Mouse (Mus musculus): ENCODE data around the gene Egf.
A peak's percentile ranks its signal among the peaks of the same experiment; 100 is the strongest.

Egf gene

DNA sequence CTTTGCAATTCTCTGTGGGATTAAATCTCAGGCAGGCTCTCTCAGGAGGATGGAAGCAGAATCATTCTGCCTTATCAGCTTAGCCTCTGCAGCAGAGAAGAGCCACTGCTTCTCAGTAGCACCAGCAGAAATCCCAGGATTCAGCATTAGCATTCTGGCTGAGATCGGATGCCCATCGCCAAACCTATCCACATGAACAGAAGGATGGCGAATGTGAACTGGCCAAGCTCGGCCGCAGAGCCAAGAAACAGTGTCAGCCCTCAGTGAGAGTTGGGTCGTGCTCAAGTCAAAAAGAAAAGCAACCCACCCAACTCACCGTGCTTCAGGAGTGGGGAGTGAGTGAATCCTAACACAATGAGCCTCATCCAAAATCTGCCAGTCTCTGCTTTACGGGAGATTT, 103.4 kb downstream of the Egf start:
- DNase-seq (ENCODE audit: low read depth, low spot score), result no peak

- DNase-seq (ENCODE audit: low read depth, low spot score), result no peak
Observed at GRCm38 (mm10) chr3:129650931-129651330, 104.2 kb downstream of the Egf start.

GRCm38 (mm10) chr3:129650293-129650612, 104.9 kb downstream of the Egf start:
- DNase-seq (ENCODE audit: low read depth, low spot score), result no peak

DNA sequence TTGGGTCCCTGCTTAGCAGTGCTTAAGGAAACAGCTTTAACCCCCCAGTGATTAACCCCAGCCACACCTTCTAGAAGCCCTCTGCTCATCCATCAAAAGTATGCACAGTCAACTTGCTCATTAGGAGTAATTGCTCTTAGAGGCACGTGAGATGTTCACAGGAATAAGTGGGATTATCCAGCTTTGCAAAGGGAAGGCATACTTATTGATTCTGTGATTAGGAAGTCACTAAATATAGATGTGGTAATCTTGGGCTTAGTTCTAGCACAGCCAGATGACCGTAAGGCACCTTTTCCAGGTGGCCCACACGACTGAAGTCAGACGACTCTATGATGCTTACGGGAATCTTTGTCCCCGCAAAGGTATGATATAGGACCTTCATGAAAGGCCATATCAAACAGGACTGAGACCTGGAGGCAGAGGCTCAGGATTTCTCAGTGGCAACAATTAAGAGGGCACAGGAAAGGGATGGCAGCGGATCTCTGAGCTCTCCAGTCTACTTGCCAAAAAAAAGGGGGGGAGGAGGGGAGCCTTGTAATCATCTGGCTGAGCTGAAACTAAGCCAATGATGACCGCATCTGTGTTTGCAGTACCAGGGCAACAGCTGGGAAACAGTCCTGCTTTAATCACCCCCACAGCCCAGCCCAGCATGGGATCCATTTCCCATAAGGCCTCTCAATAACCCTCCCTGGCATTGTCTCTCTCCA, 105.4 kb downstream of the Egf start:
- no peak for DNase-seq (ENCODE audit: low read depth, low spot score)

- DNase-seq (ENCODE audit: low read depth, low spot score), result no peak
Observed at GRCm38 (mm10) chr3:129648598-129648997, 106.5 kb downstream of the Egf start.

- no peak for DNase-seq (ENCODE audit: low read depth, low spot score)
Observed at GRCm38 (mm10) chr3:129647312-129647711, 107.8 kb downstream of the Egf start.

DNA sequence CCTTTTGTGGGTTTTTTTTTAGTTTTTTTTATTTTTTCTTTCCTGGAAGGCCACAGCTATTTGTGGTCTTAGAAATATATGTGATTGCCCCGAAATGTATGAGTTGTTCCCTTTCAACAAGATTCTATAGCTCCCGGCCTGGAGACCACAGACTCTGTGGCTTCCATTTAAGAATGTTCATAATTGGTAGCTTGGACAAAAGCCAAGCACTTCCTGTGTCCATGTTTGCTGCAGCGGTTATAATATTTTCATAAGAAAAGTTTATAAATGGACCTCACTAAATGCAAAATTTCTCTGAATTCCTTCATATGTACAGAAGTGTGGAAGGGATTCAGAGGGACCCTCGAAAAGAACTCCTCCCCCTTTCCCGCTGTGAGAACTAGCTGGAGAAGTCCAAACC, 108.3 kb downstream of the Egf start:
- DNase-seq (ENCODE audit: low read depth, low spot score), result no peak

GRCm38 (mm10) chr3:129645409-129645808, 109.7 kb downstream of the Egf start:
- no peak for DNase-seq (ENCODE audit: low read depth, low spot score)

DNA sequence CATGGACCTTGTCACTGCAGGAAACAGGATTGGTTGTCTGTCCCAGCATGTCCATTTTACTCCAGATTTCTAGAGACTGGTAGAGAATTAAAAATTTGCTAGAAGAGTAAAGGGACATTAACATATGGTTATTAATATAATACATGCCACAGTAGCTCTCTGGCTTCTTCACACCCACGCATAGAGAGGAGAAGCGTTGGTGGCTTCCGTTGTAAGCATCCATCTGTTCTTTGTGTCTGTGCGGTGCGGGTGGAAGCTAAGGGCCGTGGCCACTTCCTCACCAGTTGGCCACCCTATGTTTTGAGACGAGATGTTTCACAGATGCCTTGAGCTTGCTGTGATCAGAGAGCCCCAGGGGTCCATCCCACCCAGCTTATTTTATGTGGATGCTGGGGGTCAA, 113.5 kb downstream of the Egf start:
- DNase-seq (ENCODE audit: low read depth, low spot score), result no peak

DNA sequence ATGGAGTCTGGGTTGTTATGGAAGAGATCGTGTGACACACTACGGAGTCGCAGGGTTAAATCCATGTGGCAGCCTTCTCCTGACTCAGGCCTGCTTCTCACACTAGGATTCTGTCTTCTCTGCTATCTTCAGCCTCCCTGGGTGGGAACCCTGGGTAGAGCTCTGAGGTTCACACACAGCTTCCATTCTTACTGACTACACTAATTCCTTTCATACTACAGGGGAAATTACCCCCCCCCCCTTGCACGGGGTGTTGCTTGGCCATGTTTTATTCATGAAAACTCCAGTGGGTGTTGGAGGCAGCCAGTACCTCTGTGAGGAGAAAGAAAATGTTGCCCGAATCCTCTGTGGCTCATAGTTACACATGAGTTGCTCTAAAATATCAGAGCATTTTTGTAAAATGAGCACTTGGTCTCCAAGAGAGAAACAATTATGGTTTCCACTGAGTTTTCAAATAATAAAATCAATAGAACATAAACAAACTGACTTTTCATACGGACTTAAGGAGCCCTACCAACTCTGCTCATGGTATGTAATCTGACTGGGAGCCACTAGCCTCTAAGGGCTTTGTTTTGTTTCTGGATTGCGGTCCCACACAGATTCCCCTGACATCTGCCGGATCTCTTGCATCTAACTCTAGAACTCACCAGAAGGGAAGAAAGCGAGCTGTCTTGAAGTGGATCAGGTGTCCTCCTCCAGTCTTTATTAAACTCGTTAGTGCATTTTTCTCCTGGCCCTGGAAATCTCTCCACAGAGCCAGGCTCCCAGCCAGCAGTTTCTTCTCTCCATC, 114.7 kb downstream of the Egf start:
- no peak for DNase-seq (ENCODE audit: low read depth, low spot score)

DNA sequence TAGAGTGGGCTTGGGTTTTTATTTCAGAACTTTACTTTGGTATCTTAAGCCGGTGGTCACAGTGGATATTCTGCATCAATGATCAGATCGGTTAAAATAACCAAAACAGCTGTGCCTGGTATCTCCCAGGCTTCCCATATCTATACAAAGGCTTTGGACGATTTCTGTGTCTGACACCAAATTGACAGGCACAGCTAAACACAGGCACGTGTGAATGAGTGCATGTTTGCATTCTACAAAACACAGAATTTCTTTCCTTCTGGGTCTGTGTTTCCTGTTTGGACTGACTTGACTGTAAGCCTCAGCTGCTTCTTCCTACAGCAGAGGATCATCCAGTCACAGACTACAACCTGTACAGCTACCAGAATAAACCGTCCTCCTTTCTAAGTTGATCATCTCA, 115.4 kb downstream of the Egf start:
- no peak for DNase-seq (ENCODE audit: low read depth, low spot score)

DNA sequence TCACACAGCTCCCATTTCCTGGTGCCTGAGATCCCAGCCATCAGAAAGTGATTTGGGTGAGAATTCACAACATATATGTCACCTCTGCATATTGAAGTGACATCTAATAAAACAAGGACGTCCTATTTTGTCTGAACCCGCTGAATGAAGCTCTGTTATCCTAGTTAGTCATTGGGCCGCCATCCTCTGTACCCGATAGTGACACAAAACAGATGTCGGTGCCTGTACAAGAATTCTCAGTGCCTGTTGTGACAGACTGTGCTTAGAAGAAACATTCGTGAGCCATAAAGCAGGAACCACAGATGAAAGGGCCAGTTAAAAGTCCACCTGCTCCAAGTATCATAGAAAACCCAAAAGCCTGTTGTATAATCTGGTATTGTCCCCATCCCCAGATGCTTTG, 117.7 kb downstream of the Egf start:
- no peak for DNase-seq (ENCODE audit: low read depth, low spot score)

DNA sequence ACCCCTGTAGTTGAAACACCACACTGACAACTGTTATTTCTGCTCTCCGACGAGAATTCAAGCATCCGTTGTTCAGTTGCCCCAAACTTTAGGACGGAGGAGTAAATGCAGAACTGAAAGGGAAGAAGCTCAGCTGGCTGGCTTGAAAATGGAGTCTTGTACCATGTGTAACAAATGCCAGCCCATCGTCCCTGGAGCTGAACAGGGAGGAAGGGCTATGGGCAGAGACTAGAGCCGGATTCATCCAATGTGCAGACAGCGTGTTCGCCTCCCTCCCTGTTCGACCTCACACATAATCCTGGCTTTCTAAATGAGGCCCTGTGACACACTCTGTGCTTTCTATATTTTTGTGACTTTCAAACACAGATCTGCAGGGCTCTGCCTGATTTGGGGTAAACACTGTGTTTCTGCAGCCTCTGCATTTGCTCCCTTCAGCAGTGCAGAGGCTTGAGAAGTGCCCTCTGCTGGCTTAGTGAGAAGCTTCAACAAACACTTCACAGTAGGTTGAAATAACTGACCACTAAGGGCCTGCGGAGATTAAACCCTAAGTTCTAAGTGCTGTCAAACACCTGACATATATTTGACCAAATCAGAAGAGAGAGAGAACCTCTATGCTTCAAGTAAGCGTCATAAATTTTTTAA, 120.7 kb downstream of the Egf start:
- DNase-seq (ENCODE audit: low read depth, low spot score), result peak; percentile 21

DNA sequence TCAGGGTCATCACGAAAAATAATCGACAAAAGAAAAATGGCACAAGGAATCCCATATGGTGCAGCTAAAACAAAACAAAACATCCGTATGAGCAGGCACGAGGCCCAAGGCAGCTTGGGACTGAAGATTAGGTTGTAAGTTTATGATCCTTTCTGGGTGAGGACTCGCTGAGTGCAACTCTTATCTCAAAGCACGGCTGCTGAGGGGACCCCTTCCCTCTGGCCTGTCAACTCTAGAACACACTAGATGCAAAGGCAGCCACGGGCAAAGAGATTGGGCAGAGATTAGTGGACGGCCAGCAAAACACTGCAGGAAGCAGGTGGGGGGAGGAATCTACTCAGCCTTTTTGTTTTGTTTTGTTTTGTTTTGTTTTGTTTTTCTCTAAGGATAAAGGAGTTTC, 121.6 kb downstream of the Egf start:
- DNase-seq (ENCODE audit: low read depth, low spot score), result no peak

DNA sequence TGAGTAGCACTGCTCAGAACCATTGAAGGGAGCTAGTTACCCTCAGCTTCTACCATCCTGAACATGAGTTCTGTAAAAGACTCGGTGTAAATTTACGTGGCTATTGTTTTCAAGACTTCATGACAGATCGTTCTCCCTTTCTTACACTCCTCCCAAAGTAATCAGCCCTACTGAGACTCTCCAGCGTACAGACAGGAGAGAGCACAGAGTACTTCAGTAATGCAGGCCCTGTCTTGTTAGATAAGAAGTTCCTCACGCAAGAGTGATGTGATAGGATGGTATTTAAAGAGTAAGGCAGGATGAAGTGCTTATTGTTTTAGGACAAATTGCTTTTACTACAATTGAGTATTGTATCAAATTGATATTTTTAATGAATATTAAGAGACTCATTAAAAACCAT, 123.3 kb downstream of the Egf start:
- DNase-seq (ENCODE audit: low read depth, low spot score), result no peak

DNA sequence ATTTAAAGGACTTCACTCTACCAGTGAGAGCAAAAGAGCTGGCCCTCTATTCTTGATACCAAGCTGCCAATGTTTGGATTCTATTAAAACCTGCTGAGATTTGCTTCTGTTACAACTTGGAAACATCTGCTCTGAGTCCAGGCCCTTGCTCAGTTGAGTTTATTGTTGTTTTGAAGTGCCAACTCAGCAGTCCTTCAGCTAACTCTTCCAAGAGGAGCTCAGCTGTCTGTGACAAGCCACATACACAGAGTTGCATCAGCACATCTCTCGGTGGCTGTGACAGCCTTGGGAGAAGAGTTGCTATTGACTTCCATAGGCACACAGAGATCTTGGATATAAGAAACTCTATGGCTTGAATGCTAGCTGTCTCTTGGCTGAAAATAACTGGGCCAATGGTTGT, 124.1 kb downstream of the Egf start:
- no peak for DNase-seq (ENCODE audit: low read depth, low spot score)

Measured in CD4-positive helper T cell, adult 2 months (primary cell).